Comparison of ENCODE assay signal across 28 mouse cellular contexts in genomic region chr5:85954526-85954925, GRCm38 (mm10).
"Had no signal": no experiment of that assay in that cellular context is flagged by ENCODE, and none has a peak within 500 bp of the region (broad histone marks: within the 10 kb centered on the region; RNA-seq: fewer than 3 reads in every experiment).

No protein-coding gene starts in this region.

- DNase-seq: heart, postnatal 10 days; heart, postnatal 14 days; heart, postnatal 36 days; heart, postnatal 4 days; kidney, adult 11 months; kidney, adult 18-20 months; kidney, adult 2 months; kidney, adult 8-10 months; kidney, adult 9 months; kidney, postnatal 10 days; kidney, postnatal 14 days; kidney, postnatal 25 days; kidney, postnatal 36 days; kidney, postnatal 4 days; layer of hippocampus, adult 9-11 months; layer of hippocampus, postnatal 36 days had no signal

- H3K4me3 ChIP-seq: heart, embryonic 10.5 days; heart, embryonic 12.5 days; heart, embryonic 13.5 days; heart, embryonic 15.5 days; hindbrain, embryonic 10.5 days; hindbrain, embryonic 12.5 days; hindbrain, embryonic 13.5 days; hindbrain, embryonic 15.5 days; intestine, embryonic 15.5 days; kidney, embryonic 15.5 days; layer of hippocampus, adult 2 months; left cerebral cortex, adult 2 months had no signal

- H3K36me3 ChIP-seq: heart, embryonic 10.5 days; heart, embryonic 12.5 days; heart, embryonic 13.5 days; heart, embryonic 15.5 days; hindbrain, embryonic 10.5 days; hindbrain, embryonic 12.5 days; hindbrain, embryonic 13.5 days; hindbrain, embryonic 15.5 days; intestine, embryonic 15.5 days; kidney, embryonic 15.5 days had no signal

- H3K27me3 ChIP-seq: heart, embryonic 12.5 days; heart, embryonic 13.5 days; heart, embryonic 15.5 days; hindbrain, embryonic 12.5 days; hindbrain, embryonic 13.5 days; hindbrain, embryonic 15.5 days; intestine, embryonic 15.5 days; kidney, embryonic 15.5 days had no signal
